Mouse (Mus musculus) midbrain, embryonic 15.5 days (tissue): ENCODE data around the gene Tpk1. TPM values are rescaled to one million over a fixed set of nuclear protein-coding genes. Genes with fewer than 3 reads are reported as not detected.

ENCODE experiments used
- ATAC-seq: fragments of 200-750 bp; cut with Nextera tagmentation; replicated peaks from 2 replicates; pipeline ENCODE4 v1.8.0; 2017; ENCODE audit warnings: moderate TSS enrichment
- H3K27ac ChIP-seq: fragments of 300-500 bp; sonication (generic); 2 replicates; pipeline ENCODE4 v1.5.1; 2015; ENCODE audit warnings: mild to moderate bottlenecking, inconsistent platforms
- H3K27me3 ChIP-seq: fragments of 300-500 bp; sonication (generic); replicated peaks from 2 replicates; pipeline ENCODE4 v1.6.1; 2015; ENCODE audit warnings: inconsistent platforms
- H3K36me3 ChIP-seq: fragments of 300-500 bp; sonication (generic); replicated peaks from 2 replicates; pipeline ENCODE4 v1.6.1; 2015; ENCODE audit warnings: inconsistent platforms
- H3K4me1 ChIP-seq: fragments of 300-500 bp; sonication (generic); 2 replicates; pipeline ENCODE4 v1.6.1; 2015; ENCODE audit warnings: inconsistent platforms
- H3K4me2 ChIP-seq: fragments of 300-500 bp; sonication (generic); 2 replicates; pipeline ENCODE4 v1.6.1; 2015; ENCODE audit warnings: inconsistent platforms, mild to moderate bottlenecking, moderate library complexity
- H3K4me3 ChIP-seq: fragments of 300-500 bp; sonication (generic); 2 replicates; pipeline ENCODE4 v1.5.1; 2015; ENCODE audit warnings: mild to moderate bottlenecking, inconsistent platforms
- H3K9ac ChIP-seq: fragments of 300-500 bp; sonication (generic); 2 replicates; pipeline ENCODE4 v1.6.1; 2015; ENCODE audit warnings: mild to moderate bottlenecking, inconsistent platforms
- H3K9me3 ChIP-seq: fragments of 300-500 bp; sonication (generic); 2 replicates; pipeline ENCODE4 v1.6.1; 2016; ENCODE audit warnings: inconsistent platforms
- WGBS: fragments of 180-500 bp; shearing (Covaris S2); methylation state at CpG from one replicate; pipeline ENCODE4 v1.1.7; 2015; ENCODE audit warnings: mixed read lengths; 5-methylcytosine and 5-hydroxymethylcytosine counted together
- polyA plus RNA-seq: library from polyadenylated mRNA; unstranded; fragments of >200 nt; fragmentation: Nextera tagmentation; extraction: Ambion mirVana; gene quantifications from 2 replicates; pipeline ENCODE4 v1.2.1, GENCODE M21; 2015

Tpk1 gene
- polyA plus RNA-seq, 1 experiment from 2014 or later = 5.7 TPM

GRCm38 (mm10) chr6:43666611-43667400 lies 728 bp upstream of the Tpk1 start:
- peak overlapping the region; percentile 61 for H3K4me2 ChIP-seq
- peak overlapping the region; percentile 88 for H3K9ac ChIP-seq
- H3K27me3 ChIP-seq = no peaks in the 10 kb centered on the region
- peak overlapping the region; percentile 68 for H3K4me3 ChIP-seq
- peak overlapping the region; percentile 94 for H3K27ac ChIP-seq
- 85% methylated on average over 7 of the region's 7 CpGs for WGBS
- peaks cover 10% of the 10 kb centered on the region for H3K4me1 ChIP-seq
- peak; percentile 18 for ATAC-seq
- no peaks in the 10 kb centered on the region for H3K9me3 ChIP-seq
- no peaks in the 10 kb centered on the region for H3K36me3 ChIP-seq

GRCm38 (mm10) chr6:43661822-43662221 lies 4.3 kb downstream of the Tpk1 start:
- H3K36me3 ChIP-seq = no peaks in the 10 kb centered on the region
- H3K9me3 ChIP-seq = no peaks in the 10 kb centered on the region

DNA sequence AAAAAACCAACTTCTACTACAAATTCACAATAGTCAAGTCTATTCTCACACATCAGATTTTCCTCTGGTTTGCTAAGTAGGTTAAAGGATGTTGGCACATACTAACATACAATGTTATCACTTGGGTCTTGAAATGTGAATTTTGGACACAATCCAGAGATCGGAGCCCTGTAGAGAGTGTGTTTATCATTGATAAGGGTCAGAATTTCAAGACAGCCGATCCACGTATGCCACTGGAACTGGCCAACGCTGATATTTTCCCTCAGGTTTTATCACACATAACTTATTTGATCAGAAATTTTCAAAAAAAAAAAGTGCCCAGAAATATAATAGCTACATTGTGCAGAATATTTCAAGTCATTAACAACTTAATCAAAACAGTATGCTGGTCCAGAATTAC lies 7.8 kb downstream of the Tpk1 start:
- no peak overlapping the region for H3K4me2 ChIP-seq
- no peak overlapping the region for H3K9ac ChIP-seq
- 89% methylated on average over 4 of the region's 4 CpGs for WGBS
- H3K27me3 ChIP-seq = no peaks in the 10 kb centered on the region
- no peak for ATAC-seq
- no peak overlapping the region for H3K27ac ChIP-seq
- no peaks in the 10 kb centered on the region for H3K36me3 ChIP-seq
- no peaks in the 10 kb centered on the region for H3K4me1 ChIP-seq
- no peaks in the 10 kb centered on the region for H3K9me3 ChIP-seq
- H3K4me3 ChIP-seq = no peak overlapping the region

More at GRCm38 (mm10) chr6:43661822-43662221, 4.3 kb downstream of the Tpk1 start:
- Histone ChIP-seq H3K27me3 (no peaks in the 10 kb centered on the region), H3K4me1 (peaks cover 10% of the 10 kb centered on the region), H3K4me3 (no peak overlapping the region), H3K9ac (no peak overlapping the region), H3K4me2 (no peak overlapping the region), H3K27ac (no peak overlapping the region)
- no peak for ATAC-seq
- WGBS = 91% methylated on average over 2 of the region's 2 CpGs

DNA sequence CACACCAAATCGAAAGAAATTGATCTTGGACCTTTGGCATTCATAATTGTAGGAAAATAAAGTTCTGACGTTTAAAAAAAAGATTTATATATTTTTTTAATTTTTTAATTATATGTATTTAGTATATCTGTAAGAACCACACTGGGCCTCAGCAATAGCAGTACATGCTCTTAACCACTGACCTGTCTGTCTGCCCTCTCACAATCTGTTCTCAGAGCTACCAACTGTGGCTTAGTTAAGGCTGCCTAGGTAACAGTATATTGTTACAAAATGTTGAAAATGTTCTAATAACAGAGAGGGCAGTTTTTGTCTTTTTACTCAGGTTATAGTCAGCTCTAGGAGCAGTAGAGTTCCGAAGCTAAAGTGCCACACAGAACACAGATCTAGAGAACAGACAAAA lies 8.2 kb downstream of the Tpk1 start:
- H3K9ac ChIP-seq = no peak overlapping the region
- ATAC-seq = no peak
- H3K27ac ChIP-seq = no peak overlapping the region
- no peak overlapping the region for H3K4me3 ChIP-seq
- 83% methylated on average over 3 of the region's 3 CpGs for WGBS
- no peaks in the 10 kb centered on the region for H3K27me3 ChIP-seq
- H3K9me3 ChIP-seq = no peaks in the 10 kb centered on the region
- H3K36me3 ChIP-seq = no peaks in the 10 kb centered on the region
- no peak overlapping the region for H3K4me2 ChIP-seq
- H3K4me1 ChIP-seq = no peaks in the 10 kb centered on the region

DNA sequence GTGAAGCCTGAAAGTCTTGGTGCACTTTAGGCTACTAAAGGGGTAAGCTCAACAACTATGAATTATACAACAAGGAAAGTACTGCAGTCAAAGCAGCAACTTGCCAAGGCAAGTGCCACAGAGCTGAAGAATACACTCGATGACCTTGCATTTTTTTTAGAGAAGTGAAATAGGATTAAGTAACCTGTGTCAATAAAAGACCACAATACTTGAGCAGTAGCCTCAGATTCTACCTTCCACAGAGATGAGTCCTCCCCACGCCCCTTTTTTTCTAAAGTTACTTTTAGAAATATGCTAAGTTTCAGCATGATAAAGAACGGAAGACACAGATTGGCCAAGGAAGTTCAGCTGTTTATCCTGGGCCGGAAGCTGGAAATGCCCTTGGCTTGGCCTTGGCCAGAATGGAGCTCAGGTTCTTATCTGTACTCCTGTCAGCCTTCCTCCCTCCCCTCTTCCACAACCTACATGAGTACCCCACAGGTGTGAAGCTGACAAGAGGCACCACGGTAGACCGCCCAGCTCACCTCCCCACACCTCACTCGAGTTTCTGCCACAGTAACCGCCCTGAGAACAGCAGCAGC lies 11.1 kb downstream of the Tpk1 start:
- Histone ChIP-seq H3K27me3 (no peaks in the 10 kb centered on the region), H3K4me1 (no peaks in the 10 kb centered on the region), H3K4me2 (no peak overlapping the region), H3K4me3 (no peak overlapping the region), H3K36me3 (no peaks in the 10 kb centered on the region), H3K27ac (no peak overlapping the region), H3K9ac (no peak overlapping the region), H3K9me3 (no peaks in the 10 kb centered on the region)
- no peak for ATAC-seq
- 86% methylated on average over 8 of the region's 8 CpGs for WGBS

DNA sequence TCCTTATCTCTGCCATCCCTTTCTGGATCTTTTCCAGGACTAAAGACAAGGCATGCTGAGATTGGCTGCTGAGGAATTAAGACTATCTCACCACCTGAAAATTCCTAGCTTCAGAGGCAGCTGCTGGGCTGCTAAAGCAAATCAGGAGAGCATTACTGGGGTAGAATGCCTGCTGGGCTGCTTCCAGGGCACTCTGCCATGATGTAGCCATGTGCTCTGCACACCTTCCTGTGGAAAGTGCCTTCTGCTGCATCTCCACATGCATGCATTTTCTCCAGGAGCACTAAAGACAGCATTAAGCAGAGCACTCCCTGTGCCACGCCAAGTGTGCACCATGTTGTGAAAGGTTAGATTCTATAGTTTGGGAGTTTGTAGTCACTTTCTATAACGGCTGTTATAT lies 16.6 kb downstream of the Tpk1 start:
- no peaks in the 10 kb centered on the region for H3K9me3 ChIP-seq
- H3K4me2 ChIP-seq = no peak overlapping the region
- H3K9ac ChIP-seq = no peak overlapping the region
- 85% methylated on average over 2 of the region's 2 CpGs for WGBS
- no peak overlapping the region for H3K4me3 ChIP-seq
- no peaks in the 10 kb centered on the region for H3K27me3 ChIP-seq
- no peaks in the 10 kb centered on the region for H3K4me1 ChIP-seq
- no peak for ATAC-seq
- no peak overlapping the region for H3K27ac ChIP-seq
- no peaks in the 10 kb centered on the region for H3K36me3 ChIP-seq

DNA sequence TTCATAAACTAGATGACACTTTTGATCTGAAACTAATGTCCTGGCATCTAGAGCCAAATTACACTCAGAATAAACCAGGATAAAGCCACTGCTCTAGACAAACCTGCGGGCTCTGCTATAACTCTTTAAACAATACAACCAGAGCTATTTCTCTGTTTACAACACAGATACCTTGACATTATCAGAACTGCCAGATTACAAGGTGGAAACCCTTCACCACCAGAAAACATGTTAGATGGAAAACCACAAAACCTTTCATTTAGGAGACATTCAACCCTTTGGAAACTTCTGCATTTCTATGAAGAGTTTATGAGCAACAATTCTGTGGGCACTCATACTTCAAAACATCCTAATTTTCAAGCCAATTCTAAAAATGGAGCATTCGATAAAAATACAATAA lies 20.4 kb downstream of the Tpk1 start:
- 85% methylated on average over 2 of the region's 2 CpGs for WGBS
- H3K9ac ChIP-seq = no peak overlapping the region
- no peak for ATAC-seq
- H3K4me1 ChIP-seq = no peaks in the 10 kb centered on the region
- no peak overlapping the region for H3K27ac ChIP-seq
- H3K9me3 ChIP-seq = no peaks in the 10 kb centered on the region
- H3K27me3 ChIP-seq = no peaks in the 10 kb centered on the region
- H3K4me3 ChIP-seq = no peak overlapping the region
- H3K4me2 ChIP-seq = no peak overlapping the region
- H3K36me3 ChIP-seq = no peaks in the 10 kb centered on the region

- Histone ChIP-seq H3K36me3 (no peaks in the 10 kb centered on the region), H3K9me3 (no peaks in the 10 kb centered on the region), H3K4me1 (no peaks in the 10 kb centered on the region), H3K27ac (no peak overlapping the region), H3K9ac (no peak overlapping the region), H3K4me2 (no peak overlapping the region), H3K27me3 (no peaks in the 10 kb centered on the region), H3K4me3 (no peak overlapping the region)
- 95% methylated on average over 1 of the region's 1 CpGs for WGBS
- no peak for ATAC-seq
Measured at GRCm38 (mm10) chr6:43645105-43645504, 21.0 kb downstream of the Tpk1 start.

- Histone ChIP-seq H3K27me3 (no peaks in the 10 kb centered on the region), H3K27ac (no peak overlapping the region), H3K4me3 (no peak overlapping the region), H3K4me1 (no peaks in the 10 kb centered on the region), H3K9me3 (no peaks in the 10 kb centered on the region), H3K36me3 (no peaks in the 10 kb centered on the region), H3K9ac (no peak overlapping the region), H3K4me2 (no peak overlapping the region)
- no peak for ATAC-seq
- WGBS = 91% methylated on average over 6 of the region's 6 CpGs
Measured at GRCm38 (mm10) chr6:43643718-43644117, 22.4 kb downstream of the Tpk1 start.

GRCm38 (mm10) chr6:43642375-43642774 lies 23.7 kb downstream of the Tpk1 start:
- WGBS = 73% methylated on average over 5 of the region's 5 CpGs
- no peak overlapping the region for H3K9ac ChIP-seq
- no peak for ATAC-seq
- H3K4me1 ChIP-seq = no peaks in the 10 kb centered on the region
- no peaks in the 10 kb centered on the region for H3K36me3 ChIP-seq
- no peak overlapping the region for H3K4me3 ChIP-seq
- no peak overlapping the region for H3K4me2 ChIP-seq
- no peaks in the 10 kb centered on the region for H3K9me3 ChIP-seq
- H3K27me3 ChIP-seq = no peaks in the 10 kb centered on the region
- H3K27ac ChIP-seq = no peak overlapping the region

DNA sequence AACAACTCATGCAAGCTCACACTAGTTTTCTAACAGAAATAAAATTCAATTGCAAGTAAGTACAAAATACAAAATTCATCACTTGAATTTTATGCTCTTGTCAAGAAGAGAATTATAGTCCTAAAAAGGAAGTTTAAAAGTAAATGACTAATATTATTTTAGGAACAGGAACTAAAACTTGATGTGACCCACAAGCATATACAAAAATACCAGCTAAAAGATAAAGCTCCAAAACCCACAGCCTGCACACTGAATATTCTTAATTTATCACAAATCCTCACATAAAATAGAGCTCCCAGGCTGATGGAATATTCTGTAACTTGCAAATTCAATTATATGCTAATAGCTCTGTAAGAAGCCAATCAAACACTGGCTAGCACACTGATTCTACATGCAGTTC lies 25.5 kb downstream of the Tpk1 start:
- Histone ChIP-seq H3K4me3 (no peak overlapping the region), H3K36me3 (no peaks in the 10 kb centered on the region), H3K4me1 (no peaks in the 10 kb centered on the region), H3K4me2 (no peak overlapping the region), H3K27ac (no peak overlapping the region), H3K9me3 (no peaks in the 10 kb centered on the region), H3K9ac (no peak overlapping the region), H3K27me3 (no peaks in the 10 kb centered on the region)
- no peak for ATAC-seq

GRCm38 (mm10) chr6:43638865-43639264 lies 27.2 kb downstream of the Tpk1 start:
- no peak for ATAC-seq
- Histone ChIP-seq H3K4me1 (no peaks in the 10 kb centered on the region), H3K27ac (no peak overlapping the region), H3K4me2 (no peak overlapping the region), H3K9me3 (no peaks in the 10 kb centered on the region), H3K9ac (no peak overlapping the region), H3K27me3 (no peaks in the 10 kb centered on the region), H3K36me3 (no peaks in the 10 kb centered on the region), H3K4me3 (no peak overlapping the region)
- WGBS = 91% methylated on average over 1 of the region's 1 CpGs

GRCm38 (mm10) chr6:43638119-43638518 lies 28.0 kb downstream of the Tpk1 start:
- Histone ChIP-seq H3K9me3 (no peaks in the 10 kb centered on the region), H3K4me2 (no peak overlapping the region), H3K36me3 (no peaks in the 10 kb centered on the region), H3K4me1 (no peaks in the 10 kb centered on the region), H3K27me3 (no peaks in the 10 kb centered on the region), H3K4me3 (no peak overlapping the region), H3K9ac (no peak overlapping the region), H3K27ac (no peak overlapping the region)
- 87% methylated on average over 3 of the region's 3 CpGs for WGBS
- ATAC-seq = no peak
